Mouse (Mus musculus) embryo, embryonic 9.5 days (tissue): Measurements from ENCODE around the gene Gm20903.
"Not testable (repeated sequence)": the region's sequence is repeated elsewhere in the genome, so short reads cannot be mapped to it uniquely, and the experiment has no call there.

Experiments used
- DNase-seq: peaks from one replicate; pipeline ENCODE4 v3.0.0-alpha.2; 2017; ENCODE audit errors: extremely low spot score

Gene Gm20903

GRCm38 (mm10) chrY:73669015-73669414, at the start of gene Gm20903:
Gene Gm20903 (plus strand): TSS chrY:73669315.
- not testable (repeated sequence) for DNase-seq
